Mouse (Mus musculus) heart, postnatal 25 days (tissue): ENCODE results near the gene Ugt1a1. TPM values are rescaled to one million over a fixed set of nuclear protein-coding genes. Genes with fewer than 3 reads are reported as not detected.
"Not testable (repeated sequence)": the region's sequence is repeated elsewhere in the genome, so short reads cannot be mapped to it uniquely, and the experiment has no call there.

Experiments used
- DNase-seq: peaks from one replicate; pipeline ENCODE4 v3.0.0; 2022; ENCODE audit warnings: low spot score
- intact Hi-C: fragments of 180-260 bp; cut with DNase I; formaldehyde crosslinking; loops from one replicate; pipeline ENCODE4 v1.15.1; 2025
- total RNA-seq, 2 experiments: library from RNA; stranded (reverse); gene quantifications; 2 replicates each; pipeline ENCODE4 v1.2.3; 2021

Gene Ugt1a1
- total RNA-seq, 2 experiments from 2014 or later: not detected

GRCm38 (mm10) chr1:88217576-88217975 lies 5.8 kb downstream of the Ugt1a1 start:
- no peak for DNase-seq
- intact Hi-C loops: no loop called here

GRCm38 (mm10) chr1:88218051-88218450 lies 6.3 kb downstream of the Ugt1a1 start:
- intact Hi-C loops: no loop called here

DNA sequence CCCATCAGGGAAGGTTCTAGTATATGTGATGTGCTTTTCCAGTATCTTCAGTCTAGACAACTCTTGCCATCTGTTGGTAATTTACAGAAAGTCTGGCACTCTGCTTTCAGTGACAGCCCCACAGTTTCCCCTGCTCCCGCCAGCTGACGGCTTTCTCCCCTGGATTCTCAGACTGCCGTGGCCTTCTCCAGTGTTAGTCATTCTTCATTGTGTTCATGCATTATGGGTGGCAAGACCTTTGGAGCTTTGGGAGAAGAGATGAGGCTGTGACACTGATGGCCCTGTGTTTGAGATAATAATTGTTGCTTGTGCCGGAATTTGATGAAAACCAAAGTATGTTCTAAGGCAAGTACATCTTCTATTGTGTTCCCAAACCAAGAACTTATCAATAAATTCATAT lies 6.8 kb downstream of the Ugt1a1 start:
- DNase-seq: no peak
- intact Hi-C loops: no loop called here

More at GRCm38 (mm10) chr1:88218051-88218450, 6.3 kb downstream of the Ugt1a1 start:
- no peak for DNase-seq

DNA sequence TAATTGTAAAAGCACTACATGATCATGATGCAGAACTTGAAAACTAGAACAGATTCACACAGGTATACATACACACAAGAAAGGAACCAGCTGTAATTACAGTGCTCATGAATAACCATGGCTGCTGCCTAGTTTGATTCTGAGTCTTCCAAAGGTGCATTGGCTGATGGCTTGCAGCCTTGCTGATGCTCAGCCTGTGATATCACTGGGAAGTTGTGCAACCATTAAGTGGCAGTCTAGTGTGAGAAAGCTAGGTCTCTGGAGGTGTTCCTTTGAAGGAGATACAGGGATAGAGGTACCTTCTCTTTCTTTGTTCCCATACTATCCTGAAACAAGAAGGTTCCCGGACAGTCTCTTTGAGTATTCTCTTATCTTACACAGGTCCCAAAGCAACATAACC lies 7.3 kb downstream of the Ugt1a1 start:
- intact Hi-C loops: no loop called here
- DNase-seq: no peak

DNA sequence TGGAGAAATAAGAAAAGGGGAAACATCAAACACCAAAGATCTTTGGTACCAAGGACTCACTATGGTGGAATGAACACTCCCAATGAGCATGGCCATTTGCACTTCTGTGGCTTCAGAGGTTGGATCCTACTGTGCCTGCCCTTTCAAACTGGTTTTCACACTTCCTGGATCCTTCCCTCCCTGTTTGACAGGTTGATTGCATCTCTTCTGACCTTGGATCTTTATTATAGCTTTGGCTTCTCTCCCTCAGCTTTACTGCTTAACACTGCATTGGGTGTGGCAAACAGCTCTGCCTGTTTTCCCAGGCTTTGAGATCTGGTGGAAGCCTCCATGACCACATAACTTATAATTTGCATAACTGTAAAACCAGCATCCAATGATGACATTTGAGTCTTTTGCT lies 8.6 kb downstream of the Ugt1a1 start:
- DNase-seq: no peak
- intact Hi-C loops: no loop called here

GRCm38 (mm10) chr1:88222216-88222615 lies 10.5 kb downstream of the Ugt1a1 start:
- DNase-seq: no peak
- intact Hi-C loops: no loop called here

GRCm38 (mm10) chr1:88223011-88223515 lies 11.3 kb downstream of the Ugt1a1 start:
- intact Hi-C loops, DNase-seq: not testable (repeated sequence)

DNA sequence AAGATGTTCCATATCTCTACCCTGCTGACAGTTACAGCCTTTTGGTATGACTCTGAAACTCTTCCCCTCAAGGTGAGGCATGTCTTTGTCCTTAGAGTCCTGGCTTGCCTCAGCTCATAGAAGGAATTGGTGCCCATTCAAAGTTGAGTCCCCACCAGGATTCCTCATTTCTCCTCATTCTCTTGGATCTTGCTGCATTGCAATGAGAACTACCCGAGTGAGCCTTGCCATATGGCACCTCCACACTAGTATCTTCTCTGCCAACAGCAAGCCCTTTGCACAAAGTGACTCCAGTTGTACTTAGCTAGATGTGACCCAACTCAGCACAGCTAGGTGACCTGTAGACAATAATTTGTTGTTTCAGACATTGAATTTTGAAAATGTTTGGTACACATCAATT lies 11.8 kb downstream of the Ugt1a1 start:
- intact Hi-C loops: no loop called here

DNA sequence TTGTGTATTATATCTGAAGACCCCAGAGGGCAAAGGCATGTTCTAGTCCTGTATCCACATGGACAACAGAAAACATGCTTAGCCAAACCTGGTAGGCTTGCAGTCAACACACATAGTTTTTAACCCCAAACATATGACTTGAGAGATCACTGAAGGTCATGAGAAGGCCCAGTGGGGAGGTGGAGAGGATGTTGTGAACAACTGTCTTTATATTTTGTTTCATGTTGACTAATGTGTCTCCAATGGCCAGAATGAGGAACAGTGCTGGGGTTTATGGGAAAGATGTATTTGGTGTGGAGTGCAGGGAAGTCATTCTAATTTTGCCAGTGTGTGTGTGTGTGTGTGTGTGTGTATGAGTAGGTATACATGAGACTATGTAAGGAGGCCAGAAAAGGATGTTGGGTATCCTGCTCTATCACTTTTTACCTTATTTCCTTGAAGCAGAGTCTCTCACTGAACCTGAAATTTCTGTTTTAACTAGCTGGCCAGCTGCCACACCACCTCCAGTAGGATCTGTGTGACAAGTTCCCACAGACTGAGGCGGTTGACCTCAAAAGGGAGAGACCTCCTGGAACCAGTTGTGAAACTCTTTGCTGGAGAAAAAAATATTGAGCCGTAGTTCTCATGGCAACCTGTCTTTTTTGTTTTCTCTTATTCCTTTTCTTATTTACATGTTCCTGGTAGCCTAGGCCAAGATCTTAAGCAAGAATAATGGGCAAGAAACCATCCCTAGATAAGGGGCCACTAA lies 12.4 kb downstream of the Ugt1a1 start:
- intact Hi-C loops: no loop called here
- no peak for DNase-seq

More for the DNA sequence above, 11.8 kb downstream of the Ugt1a1 start:
- DNase-seq: no peak

- peak; percentile 0 for DNase-seq
- intact Hi-C loops: not testable (repeated sequence)
Measured at GRCm38 (mm10) chr1:88225301-88225700, 13.5 kb downstream of the Ugt1a1 start.

DNA sequence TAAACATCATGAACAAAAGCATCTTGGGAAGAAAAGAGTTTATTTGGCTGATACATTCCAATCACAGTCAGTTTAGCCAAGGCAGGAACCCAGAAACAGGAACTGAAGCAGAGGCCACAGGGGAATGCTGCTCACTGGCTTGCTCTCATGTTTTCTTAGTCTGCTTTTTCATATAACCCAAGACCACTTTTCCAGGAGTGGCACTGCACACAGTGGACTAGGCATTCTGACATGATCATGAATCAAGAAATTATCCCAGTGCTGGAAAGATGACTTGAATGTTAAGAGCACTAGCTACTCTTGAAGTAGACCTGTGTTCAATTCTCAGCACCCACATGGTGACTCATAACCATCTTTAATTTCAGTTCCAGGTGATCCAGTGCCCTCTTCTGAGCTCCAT lies 14.0 kb downstream of the Ugt1a1 start:
- DNase-seq: peak; percentile 1
- intact Hi-C loops: no loop called here

GRCm38 (mm10) chr1:88226670-88227379 lies 15.1 kb downstream of the Ugt1a1 start, which contains the start of gene Mroh2a:
Gene Mroh2a (plus strand): TSS chr1:88226986.
- peak; percentile 12 for DNase-seq

DNA sequence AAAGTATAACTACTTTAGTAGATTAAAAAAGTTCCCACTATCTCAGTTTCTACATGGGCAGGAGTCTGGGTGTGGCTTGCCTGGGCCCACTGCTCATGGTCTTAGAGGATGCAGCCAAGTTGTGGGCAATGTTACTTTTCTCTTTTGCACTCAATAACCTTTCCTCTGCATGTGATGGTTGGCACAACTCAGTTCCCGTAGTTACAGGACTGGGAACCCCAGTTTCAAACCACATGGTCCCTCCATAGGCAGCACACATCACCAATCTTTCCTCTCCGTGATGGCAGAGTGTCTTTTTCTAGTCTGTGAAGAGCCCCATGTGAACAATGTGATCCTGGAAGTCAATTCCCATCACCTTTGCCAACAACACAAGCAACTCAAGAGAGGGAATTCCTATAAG lies 15.7 kb downstream of the Ugt1a1 start:
- intact Hi-C loops: no loop called here
- DNase-seq: peak; percentile 1

More at GRCm38 (mm10) chr1:88226670-88227379, 15.1 kb downstream of the Ugt1a1 start, which contains the start of gene Mroh2a:
- intact Hi-C loops: no loop called here

DNA sequence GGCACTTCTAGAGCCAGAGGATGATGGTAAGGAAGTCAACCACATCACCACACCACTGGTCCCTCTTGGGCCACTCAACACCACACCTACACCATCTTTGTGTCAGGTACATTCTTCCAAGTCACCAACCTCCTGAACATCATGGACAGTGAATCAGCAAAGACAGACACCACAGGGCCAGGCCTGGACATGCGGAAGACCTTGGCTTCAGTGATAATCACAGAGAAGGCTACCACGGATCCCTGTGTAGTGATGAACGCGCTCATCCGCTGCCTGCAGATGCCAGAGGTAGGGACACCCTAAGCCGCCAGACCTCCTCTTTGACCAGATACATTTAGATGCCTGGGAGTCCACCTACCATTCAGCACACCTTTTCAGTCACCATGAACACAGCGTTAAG lies 16.4 kb downstream of the Ugt1a1 start:
- DNase-seq: peak; percentile 16
- intact Hi-C loops: no loop called here

- DNase-seq: peak; percentile 1
- intact Hi-C loops: no loop called here
Measured at GRCm38 (mm10) chr1:88229566-88229965, 17.8 kb downstream of the Ugt1a1 start.

- intact Hi-C loops: no loop called here
- peak; percentile 13 for DNase-seq
Measured at GRCm38 (mm10) chr1:88229986-88230385, 18.2 kb downstream of the Ugt1a1 start.

DNA sequence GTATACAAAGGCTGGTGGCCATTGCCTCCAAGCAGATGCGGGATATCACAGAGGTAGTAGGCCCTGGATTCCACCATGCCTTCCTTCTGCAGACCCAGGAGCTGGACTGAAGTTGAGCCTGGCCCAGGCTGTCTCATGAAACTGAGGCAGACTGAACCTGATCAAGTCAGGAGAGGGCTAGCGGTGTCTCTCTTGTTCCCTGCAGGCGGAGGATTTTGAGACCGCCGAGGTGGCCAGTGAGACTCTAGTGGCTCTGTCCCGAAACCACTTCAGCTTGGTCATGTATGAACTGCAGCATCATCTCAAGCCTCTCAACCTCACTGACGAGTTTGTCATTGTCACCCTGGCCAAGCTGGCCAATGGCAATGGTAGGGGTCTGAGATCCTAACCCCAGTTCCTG lies 18.7 kb downstream of the Ugt1a1 start:
- intact Hi-C loops: no loop called here
- peak; percentile 6 for DNase-seq

- intact Hi-C loops: no loop called here
- DNase-seq: peak; percentile 3
Measured at GRCm38 (mm10) chr1:88230981-88231802, 19.4 kb downstream of the Ugt1a1 start.

DNA sequence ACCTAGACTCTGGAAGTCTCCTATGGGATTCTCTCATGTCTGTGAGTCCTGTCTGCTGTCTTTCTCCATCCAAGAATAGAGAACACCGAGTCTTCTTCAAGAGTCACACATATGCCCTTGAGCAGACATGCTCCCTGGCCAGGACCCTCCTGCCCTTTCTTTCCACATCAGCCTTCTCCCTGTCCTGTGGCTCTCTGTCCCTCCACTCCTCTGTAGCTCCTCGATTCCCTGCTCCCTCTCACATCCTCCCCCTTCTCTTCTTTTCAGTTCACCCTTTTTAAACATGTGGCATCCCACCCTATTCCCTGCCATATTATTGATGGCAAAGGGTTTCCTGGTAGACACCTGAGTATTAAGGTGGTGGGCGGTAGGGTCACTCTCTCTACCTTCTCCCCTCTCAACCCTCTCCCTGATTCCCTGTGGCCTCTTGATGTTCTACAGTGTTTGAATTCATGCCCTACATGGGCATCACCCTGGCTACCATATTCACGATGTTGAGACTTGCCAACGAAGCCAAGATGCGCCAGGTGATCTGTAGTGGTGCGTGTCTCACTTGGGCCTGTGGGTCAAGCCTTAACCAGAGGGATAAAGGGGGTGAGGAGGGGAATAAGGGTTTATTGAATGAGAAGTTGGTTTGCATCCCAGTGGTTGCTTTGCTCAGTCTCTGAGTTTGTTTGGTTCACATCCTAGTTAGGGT lies 20.2 kb downstream of the Ugt1a1 start:
- intact Hi-C loops: no loop called here
- no peak for DNase-seq
